Mouse (Mus musculus): ENCODE measurements around the gene Npc1l1. TPM values are rescaled to one million over a fixed set of nuclear protein-coding genes. Genes with fewer than 3 reads are reported as not detected.

Npc1l1 gene
- polyA plus RNA-seq (2012; rRNA removed): 0.02 and 0.05 TPM in 2 replicates

DNA sequence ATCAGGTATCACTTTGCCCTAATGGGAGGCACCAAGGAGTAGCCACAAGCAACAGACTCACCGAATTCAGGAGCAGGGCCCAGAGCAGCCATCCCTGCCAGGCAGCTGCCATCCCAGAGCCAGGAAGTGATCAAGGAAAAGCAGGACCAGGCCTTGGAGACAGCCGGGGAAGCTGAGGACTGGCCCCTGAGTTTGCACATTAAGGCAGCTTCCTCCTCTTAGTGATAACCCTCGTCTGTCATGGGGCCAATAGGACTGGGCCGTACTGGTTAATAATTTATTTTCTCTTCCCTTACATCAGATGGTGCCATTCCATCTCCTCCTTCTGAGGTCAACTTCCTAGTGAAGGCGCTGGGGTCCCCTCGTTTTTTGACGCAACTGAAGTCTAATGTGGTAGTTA lies at the start of gene Npc1l1:
Npc1l1 (minus strand) TSS at position 132 of the 400 bp plus-strand sequence.

DNA sequence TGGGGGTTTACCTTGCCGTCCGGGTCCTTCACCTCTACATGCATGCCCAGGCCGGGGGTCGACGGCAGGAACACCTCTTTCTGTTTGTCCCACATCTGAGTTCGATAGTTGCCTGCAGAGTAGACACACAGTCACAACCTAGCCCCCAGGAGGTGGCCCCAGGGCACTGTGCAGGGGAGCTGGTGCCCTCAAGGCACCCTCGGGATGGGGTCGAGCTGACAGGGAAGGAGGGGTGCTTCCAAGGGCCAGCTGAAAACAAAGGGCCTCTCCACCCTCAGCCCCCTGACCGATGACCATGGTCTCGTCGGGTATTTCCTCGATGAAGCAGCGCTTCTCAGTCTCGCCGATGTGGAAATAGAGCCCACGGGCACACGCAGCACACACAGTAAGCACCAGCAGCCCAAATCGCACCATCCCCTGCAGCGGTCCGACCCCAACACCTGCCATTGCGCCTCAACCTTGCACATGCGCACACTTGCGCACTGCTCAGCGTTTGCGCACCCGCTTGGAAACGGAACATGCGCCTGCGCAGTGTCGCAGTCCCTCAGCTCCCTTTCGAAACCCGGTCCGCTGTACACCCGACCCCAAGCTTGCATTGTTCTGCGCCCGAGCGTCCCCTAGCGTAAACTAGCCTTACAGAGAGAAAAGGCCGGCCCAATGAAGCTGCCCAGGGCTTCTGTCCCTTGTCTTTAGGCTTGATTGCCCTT lies 44.6 kb upstream of the Npc1l1 start, which contains the start of gene Tmed4:
Tmed4 (minus strand) TSS at position 484 of the 707 bp plus-strand sequence.

DNA sequence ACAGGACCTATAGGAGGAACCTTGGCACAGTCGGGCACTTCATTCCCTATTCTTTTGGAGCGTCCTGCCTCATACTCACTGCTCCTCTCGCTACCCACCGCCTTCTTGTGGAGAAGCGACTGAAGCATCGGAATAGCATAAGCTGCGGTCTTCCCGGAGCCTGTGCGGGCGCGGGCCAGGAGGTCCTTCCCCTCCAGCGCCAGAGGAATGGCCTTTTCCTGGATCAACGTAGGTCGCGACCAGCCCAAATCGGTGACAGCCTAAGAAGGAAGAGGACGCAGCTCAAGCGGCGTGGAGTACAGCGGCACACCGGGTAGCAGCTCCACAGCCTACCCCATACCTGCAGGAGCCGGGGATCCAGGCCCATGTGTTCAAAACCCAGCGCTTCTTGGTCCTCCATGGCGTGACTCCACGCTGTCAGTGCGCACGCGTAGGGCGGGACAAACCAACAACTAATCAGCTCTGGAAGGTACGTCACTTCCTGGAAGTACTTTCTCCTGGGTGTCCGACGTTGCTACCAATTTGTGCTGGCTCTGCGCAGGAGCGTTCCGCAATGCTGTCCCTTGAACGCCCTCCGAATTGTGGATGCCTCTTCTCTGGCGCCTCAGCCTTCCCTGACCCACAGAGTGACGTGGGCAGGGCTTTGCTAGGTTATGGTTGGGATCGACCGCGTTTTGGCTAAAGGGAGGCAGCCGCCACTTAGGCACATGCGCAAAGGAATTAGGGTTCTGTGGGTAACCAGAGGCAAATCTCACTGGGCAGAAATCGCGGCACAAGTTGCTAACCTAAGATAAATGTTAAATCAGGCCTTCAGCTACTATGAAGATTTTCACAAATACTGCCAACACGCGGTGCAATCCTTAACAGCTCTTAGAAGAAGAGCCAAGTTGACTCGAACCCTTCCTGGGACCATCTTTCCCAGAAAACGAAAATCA lies 37.6 kb upstream of the Npc1l1 start, which contains the start of gene Ddx56:
Ddx56 (minus strand) TSS at position 453 of the 935 bp plus-strand sequence.

DNA sequence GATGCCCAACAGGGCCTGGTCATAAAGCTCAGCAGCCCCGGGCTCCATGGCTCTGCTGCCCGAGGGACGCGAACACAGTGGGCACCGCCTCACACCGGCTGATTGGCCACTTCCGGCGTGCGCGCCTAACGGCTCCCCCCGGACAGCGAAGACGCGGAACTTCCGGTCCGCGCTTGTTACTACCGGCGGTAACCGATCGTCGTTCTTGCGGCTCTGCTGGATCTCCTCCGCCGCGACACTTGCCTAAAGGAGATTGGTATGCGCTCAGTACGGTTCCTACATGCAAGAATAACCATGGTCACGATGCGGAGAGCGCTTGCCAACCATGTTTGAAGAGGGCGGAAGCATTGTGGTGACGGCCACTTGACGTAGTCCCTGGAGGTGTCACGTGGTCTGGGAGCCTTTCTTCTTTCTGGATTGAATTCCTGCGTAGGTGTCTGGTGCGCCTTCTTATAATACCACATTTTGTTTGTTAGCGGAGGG lies 29.8 kb downstream of the Npc1l1 start, which contains the start of gene Nudcd3:
Nudcd3 (minus strand) TSS at position 329 of the 483 bp plus-strand sequence.

DNA sequence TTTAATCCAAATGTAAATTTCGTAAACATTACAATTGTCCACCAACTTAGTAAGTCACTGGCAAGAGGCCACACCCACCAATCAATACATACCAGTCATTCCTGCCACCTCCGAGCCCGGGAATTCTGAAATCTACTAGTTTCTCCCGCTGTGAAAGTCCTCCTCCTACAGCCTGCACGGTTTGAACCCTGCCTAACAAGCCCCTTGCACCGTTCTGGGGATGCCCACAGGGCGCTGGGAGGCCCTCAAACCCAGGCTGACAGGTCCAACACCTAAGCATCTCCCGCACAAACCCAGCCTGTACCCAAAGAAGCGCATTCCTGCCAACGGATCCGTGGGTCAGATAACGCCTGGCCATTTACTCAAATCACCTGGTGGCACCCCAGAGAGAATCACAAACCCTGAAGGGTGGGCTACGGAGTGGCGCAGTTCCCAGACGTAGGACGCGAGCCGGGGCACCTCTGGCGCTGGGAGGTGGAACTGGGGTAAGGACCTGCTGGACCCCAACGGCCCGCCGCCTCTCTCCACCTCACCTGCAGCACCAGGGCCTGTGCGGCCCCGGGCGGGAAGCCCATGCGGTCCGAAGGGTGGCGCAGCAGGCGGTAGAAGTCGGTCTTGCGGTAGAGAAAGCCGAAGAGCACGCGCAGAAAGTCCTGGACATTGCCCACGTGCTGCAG lies 30.4 kb downstream of the Npc1l1 start, which contains the start of gene A730071L15Rik:
A730071L15Rik (plus strand) TSS at position 620 of the 677 bp plus-strand sequence.

Other genes with a start within 250 kb of the Npc1l1 start
- 2.4 and 2.7 TPM in 2 replicates for gene Camk2b, start 163.8 kb downstream of the Npc1l1 start, polyA plus RNA-seq (2012; rRNA removed)
- gene A730071L15Rik, start 30.1 kb downstream of the Npc1l1 start, polyA plus RNA-seq (2012; rRNA removed): 0.08 and 0.10 TPM in 2 replicates
- gene Nudcd3, start 29.7 kb downstream of the Npc1l1 start, polyA plus RNA-seq (2012; rRNA removed): 9.7 and 10.7 TPM in 2 replicates
- 24.9 and 26.7 TPM in 2 replicates for gene Ddx56, start 37.6 kb upstream of the Npc1l1 start, polyA plus RNA-seq (2012; rRNA removed)
- 63.3 and 69.6 TPM in 2 replicates for gene Tmed4, start 44.7 kb upstream of the Npc1l1 start, polyA plus RNA-seq (2012; rRNA removed)
- 28.2 and 33.8 TPM in 2 replicates for gene Ogdh, start 61.5 kb upstream of the Npc1l1 start, polyA plus RNA-seq (2012; rRNA removed)
- gene Zmiz2, start 158.9 kb upstream of the Npc1l1 start, polyA plus RNA-seq (2012; rRNA removed): 3.6 and 4.6 TPM in 2 replicates
- gene Ppia, start 185.3 kb upstream of the Npc1l1 start, polyA plus RNA-seq (2012; rRNA removed): 1,736 and 1,766 TPM in 2 replicates
- gene H2afv, start 214.3 kb upstream of the Npc1l1 start, polyA plus RNA-seq (2012; rRNA removed): 57.5 and 58.3 TPM in 2 replicates
- 4.2 and 4.3 TPM in 2 replicates for gene Purb, start 245.8 kb upstream of the Npc1l1 start, polyA plus RNA-seq (2012; rRNA removed)

Data from liver, embryonic 18 days (tissue).